Mouse (Mus musculus) limb, embryonic 14.5 days (tissue): ENCODE data around the gene Mdfi. TPM values are rescaled to one million over a fixed set of nuclear protein-coding genes. Genes with fewer than 3 reads are reported as not detected.
A peak's percentile ranks its signal among the peaks of the same experiment; 100 is the strongest.

Experiments
- ATAC-seq: fragments of 200-750 bp; cut with Nextera tagmentation; 2 replicates; pipeline ENCODE4 v1.8.0; 2017; ENCODE audit warnings: low read depth, moderate number of reproducible peaks, moderate TSS enrichment; ENCODE audit not compliant: low FRiP score
- DNase-seq: peaks from one replicate; pipeline ENCODE4 v3.0.0-alpha.2; 2015; ENCODE audit warnings: low spot score
- H3K27ac ChIP-seq: fragments of 300-500 bp; sonication (generic); replicated peaks from 2 replicates; pipeline ENCODE4 v1.5.1; 2014; ENCODE audit warnings: low read depth, mild to moderate bottlenecking, low read length, moderate library complexity, mixed read lengths
- H3K27me3 ChIP-seq: fragments of 300-500 bp; sonication (generic); 2 replicates; pipeline ENCODE4 v1.6.1; 2014; ENCODE audit warnings: low read length, mixed read lengths; ENCODE audit not compliant: control insufficient read depth, insufficient read depth
- H3K36me3 ChIP-seq: fragments of 300-500 bp; sonication (generic); 2 replicates; pipeline ENCODE4 v1.6.1; 2014; ENCODE audit warnings: mild to moderate bottlenecking, low read length, moderate library complexity, mixed read lengths; ENCODE audit not compliant: control insufficient read depth, insufficient read depth
- H3K4me1 ChIP-seq: fragments of 300-500 bp; sonication (generic); 2 replicates; pipeline ENCODE4 v1.6.1; 2014; ENCODE audit warnings: antibody characterized with exemption, low read length, mixed read lengths; ENCODE audit not compliant: control insufficient read depth, insufficient read depth
- H3K4me2 ChIP-seq: fragments of 300-500 bp; sonication (generic); replicated peaks from 2 replicates; pipeline ENCODE4 v1.6.1; 2014; ENCODE audit warnings: low read depth, mild to moderate bottlenecking, low read length, moderate library complexity; ENCODE audit not compliant: severe bottlenecking
- H3K4me3 ChIP-seq: fragments of 300-500 bp; sonication (generic); replicated peaks from 2 replicates; pipeline ENCODE4 v1.5.1; 2014; ENCODE audit warnings: low read length
- H3K9ac ChIP-seq: fragments of 300-500 bp; sonication (generic); 2 replicates; pipeline ENCODE4 v1.6.1; 2014; ENCODE audit warnings: mild to moderate bottlenecking, low read depth, low read length, moderate library complexity; ENCODE audit not compliant: severe bottlenecking
- H3K9me3 ChIP-seq: fragments of 300-500 bp; sonication (generic); 2 replicates; pipeline ENCODE4 v1.6.1; 2016; ENCODE audit warnings: low read length; ENCODE audit not compliant: control insufficient read depth
- POLR2A ChIP-seq: fragments of 200-500 bp; IDR thresholded peaks from 2 replicates; pipeline ENCODE4 v1.8.0; 2012; ENCODE audit warnings: inconsistent platforms, mild to moderate bottlenecking, moderate library complexity, borderline replicate concordance; ENCODE audit not compliant: insufficient read depth, insufficient read length; ENCODE audit errors: extremely low read depth
- WGBS: fragments of 180-500 bp; shearing (Covaris S2); extraction: QIAGEN DNeasy Blood & Tissue Kit; methylation state at CpG from one replicate; pipeline ENCODE4 v1.1.7; 2014; 5-methylcytosine and 5-hydroxymethylcytosine counted together
- polyA plus RNA-seq, 2 experiments: library from polyadenylated mRNA; depleted of rRNA in 1 of 2; stranded (reverse) in 1 of 2; unstranded in 1 of 2; fragments of >200 nt; fragmentation: Nextera tagmentation in 1 of 2; extraction: Ambion mirVana in 1 of 2; gene quantifications; 2 replicates each; pipeline versions ENCODE4 v1.2.1 to v1.2.3; 2012 to 2014

The Mdfi gene
- polyA plus RNA-seq (2012; rRNA removed) (281 and 440 TPM in 2 replicates), polyA plus RNA-seq (2014; fragmentation: Nextera tagmentation; extraction: Ambion mirVana) (57.5 and 64.7 TPM in 2 replicates)

DNA sequence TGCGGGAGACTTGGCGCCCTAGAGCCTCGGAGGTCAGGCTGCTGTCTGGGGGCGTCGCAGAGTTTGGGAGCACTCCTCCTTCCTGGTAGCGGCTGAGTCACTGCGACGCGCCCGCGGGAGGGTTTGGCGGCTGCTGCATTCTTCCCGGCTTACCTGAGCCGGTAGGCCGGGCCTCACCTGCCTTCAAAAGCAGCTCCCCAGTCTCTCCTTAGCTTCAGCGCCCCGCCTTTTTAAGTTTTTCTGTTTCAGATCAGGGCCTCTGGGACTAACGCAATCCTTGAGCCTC lies at the start of gene Mdfi:
Gene Mdfi (minus strand): TSS at position 210 of the 286 bp plus-strand sequence.
- no peak for DNase-seq
- peaks cover 13% of the 10 kb centered on the region for H3K36me3 ChIP-seq
- no peaks in the 10 kb centered on the region; the same call in 1 of the 2 replicates for H3K27me3 ChIP-seq
- H3K4me1 ChIP-seq: peaks cover 42% of the 10 kb centered on the region
- 2% methylated on average over 18 of the region's 18 CpGs for WGBS
- H3K27ac ChIP-seq: peak within 1 kb of the TSS; percentile 87
- peak within 1 kb of the TSS; percentile 84 for H3K9ac ChIP-seq
- peak within 1 kb of the TSS; percentile 92 for H3K4me3 ChIP-seq
- ATAC-seq: no peak
- no peaks in the 10 kb centered on the region for H3K9me3 ChIP-seq
- no peak for TF ChIP-seq POLR2A
- peak within 1 kb of the TSS; percentile 88 for H3K4me2 ChIP-seq

DNA sequence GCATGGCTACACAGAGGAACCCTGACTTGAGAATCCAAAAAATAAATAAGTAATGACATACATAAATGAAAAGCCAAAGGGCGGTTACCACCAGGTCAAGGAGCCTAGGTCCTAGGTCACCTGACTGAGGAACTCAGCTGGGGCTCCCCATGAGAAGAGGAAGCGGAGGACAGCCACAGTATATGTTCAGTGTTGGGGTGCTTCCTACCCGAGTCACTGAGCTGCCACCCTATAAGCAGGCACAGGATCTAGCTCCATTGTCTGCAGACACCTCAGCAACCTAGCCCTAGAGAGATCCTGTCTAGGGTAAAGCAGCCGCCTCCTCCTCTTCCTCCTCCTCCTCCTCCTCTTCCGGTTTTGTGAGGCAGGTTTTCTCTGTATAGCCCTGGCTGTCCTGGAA lies 48.6 kb upstream of the Mdfi start:
- Histone ChIP-seq H3K36me3 (peaks cover 88% of the 10 kb centered on the region), H3K4me1 (peaks cover 53% of the 10 kb centered on the region), H3K27ac (no peak overlapping the region), H3K27me3 (no peaks in the 10 kb centered on the region), H3K9ac (no peak overlapping the region), H3K4me3 (no peak overlapping the region), H3K9me3 (no peaks in the 10 kb centered on the region), H3K4me2 (no peak overlapping the region)
- TF ChIP-seq POLR2A: no peak
- 93% methylated on average over 5 of the region's 5 CpGs for whole genome bisulfite sequencing
- ATAC-seq (no peak), DNase-seq (no peak)

DNA sequence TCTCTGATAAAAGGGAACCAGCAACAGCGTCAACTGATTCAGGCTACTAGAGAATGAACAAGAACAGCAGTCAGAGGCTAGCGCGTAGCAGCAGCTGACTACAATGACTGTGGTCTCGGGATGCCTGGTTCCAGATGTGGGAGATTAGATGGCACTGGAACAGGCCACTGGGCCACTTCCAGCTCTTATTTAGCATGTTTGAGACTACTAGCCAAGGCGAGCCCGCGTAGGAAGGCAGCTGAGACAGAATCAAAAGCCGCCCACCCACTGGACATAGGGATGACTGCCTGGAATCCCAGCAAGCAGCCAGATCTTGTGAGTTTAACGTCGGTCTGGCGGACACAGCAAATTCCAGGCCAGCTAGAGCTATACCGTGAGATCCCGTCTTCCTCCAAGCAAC lies 46.8 kb upstream of the Mdfi start:
- 36% methylated on average over 13 of the region's 13 CpGs for WGBS
- H3K36me3 ChIP-seq: peaks cover 94% of the 10 kb centered on the region
- no peak for DNase-seq
- peak overlapping the region; percentile 3; the same call in 1 of the 2 replicates for H3K27ac ChIP-seq
- H3K4me3 ChIP-seq: no peak overlapping the region
- no peaks in the 10 kb centered on the region for H3K9me3 ChIP-seq
- no peak for TF ChIP-seq POLR2A
- H3K27me3 ChIP-seq: no peaks in the 10 kb centered on the region
- H3K4me1 ChIP-seq: peaks cover 41% of the 10 kb centered on the region
- no peak for ATAC-seq
- H3K9ac ChIP-seq: no peak overlapping the region
- no peak overlapping the region for H3K4me2 ChIP-seq

DNA sequence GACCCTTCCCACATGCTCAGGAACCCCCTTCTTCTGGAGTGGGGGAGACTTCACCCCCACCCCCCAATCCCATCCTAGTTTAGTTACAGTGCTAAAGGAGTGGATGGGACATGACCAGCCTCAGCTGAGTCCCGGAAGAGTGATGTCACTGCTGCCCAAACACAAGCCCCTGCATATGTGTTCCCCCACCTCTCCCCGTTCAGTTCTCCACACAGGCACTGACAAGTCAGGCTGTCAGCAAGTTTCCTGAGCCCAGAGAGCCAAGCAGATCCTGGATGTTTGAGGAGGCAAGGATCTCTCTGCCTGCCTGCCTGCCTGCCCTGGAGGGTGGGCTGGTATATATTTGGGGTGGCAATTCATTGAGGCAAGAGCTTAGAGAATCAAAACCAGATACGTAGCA lies 44.7 kb upstream of the Mdfi start:
- Histone ChIP-seq H3K9ac (no peak overlapping the region), H3K27ac (0 out of 2 replicates have a peak overlapping the region, but pooled peaks have one; percentile 13), H3K4me2 (no peak overlapping the region), H3K4me1 (peaks cover 41% of the 10 kb centered on the region), H3K27me3 (no peaks in the 10 kb centered on the region), H3K9me3 (no peaks in the 10 kb centered on the region), H3K36me3 (peaks cover 92% of the 10 kb centered on the region), H3K4me3 (no peak overlapping the region)
- ATAC-seq: peak; percentile 32; the same call in 1 of the 2 replicates
- TF ChIP-seq POLR2A: no peak
- 11% methylated on average over 3 of the region's 3 CpGs for WGBS
- no peak for DNase-seq

DNA sequence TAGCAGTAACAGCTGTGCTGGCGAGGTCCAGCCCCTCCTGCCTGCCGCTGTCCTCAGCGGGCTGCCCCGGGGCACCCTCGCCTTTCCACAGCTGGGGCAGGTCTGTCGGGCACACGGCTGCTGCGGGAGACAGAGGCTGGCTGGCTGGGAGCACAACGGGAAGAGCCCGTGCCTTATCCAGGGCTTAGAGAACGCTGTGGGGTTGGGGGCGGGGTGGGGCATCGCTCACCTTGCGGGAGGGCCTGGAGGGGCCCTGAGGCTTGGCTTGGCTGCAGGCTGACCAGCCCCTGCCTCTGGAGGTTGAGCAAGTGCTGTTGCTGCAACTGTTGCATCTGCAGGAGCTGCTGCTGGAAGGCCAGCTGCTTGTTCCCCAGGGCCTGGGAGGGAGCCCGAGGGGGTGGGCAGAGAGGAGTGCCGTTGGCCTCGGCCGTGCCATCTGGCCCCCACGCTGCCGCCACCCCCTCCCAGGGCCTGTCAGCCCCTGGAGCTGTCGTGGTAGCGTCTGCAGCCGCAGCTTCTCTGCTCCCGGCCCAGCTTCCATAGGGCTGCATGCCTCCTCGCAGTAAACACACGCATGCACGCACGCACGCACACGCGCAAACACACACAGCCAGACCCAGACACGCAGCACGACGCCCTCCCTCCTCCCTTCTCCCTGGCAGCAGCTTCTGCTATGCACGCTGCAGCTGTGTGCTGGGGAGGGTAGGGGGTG lies 44.0 kb upstream of the Mdfi start:
- Histone ChIP-seq H3K27me3 (no peaks in the 10 kb centered on the region), H3K4me1 (peaks cover 46% of the 10 kb centered on the region), H3K4me2 (peak overlapping the region; percentile 39), H3K27ac (peak overlapping the region; percentile 13; the same call in 1 of the 2 replicates), H3K4me3 (peak overlapping the region; percentile 14; the same call in 1 of the 2 replicates), H3K9me3 (no peaks in the 10 kb centered on the region), H3K36me3 (peaks cover 92% of the 10 kb centered on the region), H3K9ac (0 out of 2 replicates have a peak overlapping the region, but pooled peaks have one; percentile 34)
- ATAC-seq (peak; percentile 29; the same call in 1 of the 2 replicates), DNase-seq (no peak)
- no peak for TF ChIP-seq POLR2A
- 15% methylated on average over 19 of the region's 35 CpGs for WGBS
